Mouse (Mus musculus) adipocyte (in vitro differentiated cells): Measurements from ENCODE around the gene Actl7a.
A peak's percentile ranks its signal among the peaks of the same experiment; 100 is the strongest.

Source experiments
- DNase-seq: peaks from one replicate; pipeline ENCODE4 v3.0.0-alpha.2; 2016; ENCODE audit warnings: low spot score

Gene Actl7a

GRCm38 (mm10) chr4:56757693-56758092 is 14.5 kb downstream of the Actl7a start:
- DNase-seq, result no peak

- peak; percentile 27 for DNase-seq
Measured at GRCm38 (mm10) chr4:56767861-56768284, 24.7 kb downstream of the Actl7a start.

GRCm38 (mm10) chr4:56768913-56769312 is 25.7 kb downstream of the Actl7a start:
- DNase-seq, result no peak

GRCm38 (mm10) chr4:56771065-56771464 is 27.9 kb downstream of the Actl7a start:
- no peak for DNase-seq

GRCm38 (mm10) chr4:56791373-56791772 is 48.2 kb downstream of the Actl7a start:
- no peak for DNase-seq
